Mouse (Mus musculus) bone marrow, adult 2 months (tissue): ENCODE results near the gene Exosc10. TPM values are rescaled to one million over a fixed set of nuclear protein-coding genes. Genes with fewer than 3 reads are reported as not detected.

Experiments used
- H3K27ac ChIP-seq: fragments of 200-500 bp; 2 replicates; pipeline ENCODE4 v1.5.1; 2012; ENCODE audit warnings: low read depth, mild to moderate bottlenecking, control low read depth, inconsistent platforms, low read length; ENCODE audit not compliant: control insufficient read depth, poor library complexity, insufficient read depth
- H3K4me1 ChIP-seq: fragments of 200-500 bp; 2 replicates; pipeline ENCODE4 v1.6.1; 2011; ENCODE audit warnings: low read length; ENCODE audit not compliant: control insufficient read depth, insufficient read depth
- H3K4me3 ChIP-seq: fragments of 200-500 bp; replicated peaks from 2 replicates; pipeline ENCODE3; 2011; ENCODE audit warnings: mild to moderate bottlenecking, low read depth, low read length, control low read depth; ENCODE audit not compliant: control insufficient read depth
- CTCF ChIP-seq: fragments of 200-500 bp; IDR thresholded peaks from 2 replicates; pipeline ENCODE4 v1.5.1; 2011; ENCODE audit warnings: low read length, control low read depth; ENCODE audit not compliant: control insufficient read depth, insufficient read depth
- POLR2A ChIP-seq: fragments of 200-500 bp; IDR thresholded peaks from 2 replicates; pipeline ENCODE4 v1.6.1; 2011; ENCODE audit warnings: low read depth, mild to moderate bottlenecking, control low read depth, low read length, borderline replicate concordance; ENCODE audit not compliant: control insufficient read depth
- WGBS: fragments of 180-500 bp; shearing (Covaris S2); methylation state at CpG from one replicate; pipeline ENCODE4 v1.1.7; 2018; 5-methylcytosine and 5-hydroxymethylcytosine counted together
- polyA plus RNA-seq: library from polyadenylated mRNA; stranded (reverse); fragments of >200 nt; gene quantifications from 2 replicates; pipeline ENCODE4 v1.2.4, GENCODE M21; 2011; ENCODE audit warnings: low replicate concordance; ENCODE audit not compliant: missing spikeins, insufficient read depth, insufficient read length

Gene Exosc10
- polyA plus RNA-seq, 1 experiment, result 32.1 TPM

DNA sequence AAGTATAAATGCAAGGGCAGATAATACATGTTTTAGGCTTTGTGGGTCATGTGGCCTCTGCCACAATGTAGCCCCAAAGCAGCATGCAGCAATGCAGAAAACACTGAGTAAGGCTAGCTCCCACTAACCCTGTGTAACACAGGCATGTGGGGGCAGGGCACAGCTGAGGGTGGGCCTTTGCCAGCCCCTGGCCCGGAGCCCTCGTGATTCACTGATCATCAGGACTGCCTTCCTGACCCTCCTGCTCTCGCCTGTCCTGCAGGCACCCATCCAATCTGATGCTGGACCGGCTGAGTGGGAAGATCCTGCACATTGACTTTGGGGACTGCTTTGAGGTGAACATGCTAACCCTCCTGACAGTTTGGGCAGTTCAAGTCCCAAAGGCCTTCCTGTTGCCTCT is 9.1 kb upstream of the Exosc10 start:
- no peaks in the 10 kb centered on the region for H3K4me1 ChIP-seq
- no peak overlapping the region for H3K4me3 ChIP-seq
- WGBS, result 72% methylated on average over 4 of the region's 4 CpGs
- TF ChIP-seq POLR2A (no peak), CTCF (no peak)
- no peak overlapping the region for H3K27ac ChIP-seq

DNA sequence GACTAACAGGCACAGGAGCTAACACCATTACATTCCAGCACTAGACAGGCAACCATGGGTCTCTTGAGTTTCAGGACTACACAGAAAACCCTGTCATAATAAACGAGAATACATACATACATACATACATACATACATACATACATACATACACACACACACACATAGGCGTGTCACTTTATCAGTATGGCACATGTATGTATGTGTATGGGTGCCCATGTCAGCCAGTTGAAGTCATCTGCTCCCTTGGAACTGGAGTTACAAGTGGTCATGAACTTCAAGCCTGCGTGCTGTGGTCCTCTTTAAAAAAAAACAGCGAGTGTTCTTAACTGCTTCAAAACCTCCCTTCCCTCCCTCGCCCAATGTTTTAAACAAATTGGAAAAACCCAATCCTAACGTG is 463 bp upstream of the Exosc10 start:
- no peak overlapping the region for H3K27ac ChIP-seq
- 25% methylated on average over 6 of the region's 6 CpGs for WGBS
- no peak for TF ChIP-seq POLR2A
- no peak for TF ChIP-seq CTCF
- peak overlapping the region; percentile 81 for H3K4me3 ChIP-seq
- H3K4me1 ChIP-seq, result no peaks in the 10 kb centered on the region

GRCm38 (mm10) chr4:148562676-148563075 is 4.4 kb downstream of the Exosc10 start:
- no peaks in the 10 kb centered on the region for H3K4me1 ChIP-seq
- no peak overlapping the region for H3K27ac ChIP-seq
- H3K4me3 ChIP-seq, result no peak overlapping the region
- WGBS, result 92% methylated on average over 17 of the region's 17 CpGs
- no peak for TF ChIP-seq CTCF
- TF ChIP-seq POLR2A, result no peak

DNA sequence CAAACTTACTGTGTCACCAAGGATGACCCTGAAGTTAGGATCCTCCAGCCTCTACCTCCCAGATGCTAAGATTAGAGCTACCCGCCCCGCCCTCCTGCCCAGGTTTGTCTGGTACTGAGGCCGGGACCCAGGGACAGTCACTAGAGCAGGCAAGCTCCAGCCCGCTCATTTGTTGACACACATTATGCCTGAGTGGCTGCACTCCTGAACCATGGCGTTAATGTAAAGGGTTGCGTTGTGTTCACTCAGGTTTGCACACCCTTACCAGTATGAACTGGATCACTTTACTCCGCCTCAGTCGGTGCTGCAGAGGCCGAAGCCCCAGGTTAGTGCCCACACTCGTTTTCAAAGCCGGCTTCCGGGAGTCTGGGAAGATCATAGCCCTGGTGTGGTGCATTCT is 5.4 kb downstream of the Exosc10 start:
- 91% methylated on average over 12 of the region's 12 CpGs for WGBS
- no peaks in the 10 kb centered on the region for H3K4me1 ChIP-seq

DNA sequence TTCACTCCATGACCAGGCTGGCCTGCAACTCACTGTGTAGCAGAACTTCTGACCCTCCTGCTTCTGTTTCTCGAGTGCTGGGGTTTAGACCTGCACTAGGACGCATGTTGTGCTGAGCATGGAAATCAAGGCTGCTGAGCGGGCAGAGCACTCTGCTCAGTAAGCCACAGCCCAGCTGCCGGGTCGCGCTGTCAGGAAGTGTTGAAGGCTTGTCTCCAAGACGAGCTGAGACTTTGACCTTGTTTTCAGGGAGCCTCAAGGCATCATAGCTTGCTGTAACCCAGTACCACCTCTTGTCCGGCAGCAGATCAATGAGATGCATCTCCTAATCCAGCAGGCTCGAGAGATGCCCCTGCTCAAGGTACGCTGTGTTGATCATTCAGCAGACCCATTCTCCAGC is 11.9 kb downstream of the Exosc10 start:
- H3K4me1 ChIP-seq, result no peaks in the 10 kb centered on the region
- no peak for TF ChIP-seq CTCF
- TF ChIP-seq POLR2A, result no peak

More for the DNA sequence above, 5.4 kb downstream of the Exosc10 start:
- TF ChIP-seq POLR2A, result no peak
- TF ChIP-seq CTCF, result no peak
- Histone ChIP-seq H3K27ac (no peak overlapping the region), H3K4me3 (no peak overlapping the region)

GRCm38 (mm10) chr4:148570693-148571295 is 12.6 kb downstream of the Exosc10 start:
- 92% methylated on average over 9 of the region's 9 CpGs for WGBS
- Histone ChIP-seq H3K4me1 (no peaks in the 10 kb centered on the region), H3K27ac (no peak overlapping the region), H3K4me3 (no peak overlapping the region)
- TF ChIP-seq POLR2A (no peak), CTCF (no peak)

More for the DNA sequence above, 11.9 kb downstream of the Exosc10 start:
- Histone ChIP-seq H3K27ac (no peak overlapping the region), H3K4me3 (no peak overlapping the region)
- 87% methylated on average over 10 of the region's 10 CpGs for WGBS

GRCm38 (mm10) chr4:148573222-148573621 is 15.0 kb downstream of the Exosc10 start:
- Histone ChIP-seq H3K27ac (no peak overlapping the region), H3K4me3 (no peak overlapping the region), H3K4me1 (no peaks in the 10 kb centered on the region)
- TF ChIP-seq CTCF (no peak), POLR2A (no peak)
- WGBS, result 78% methylated on average over 7 of the region's 7 CpGs

DNA sequence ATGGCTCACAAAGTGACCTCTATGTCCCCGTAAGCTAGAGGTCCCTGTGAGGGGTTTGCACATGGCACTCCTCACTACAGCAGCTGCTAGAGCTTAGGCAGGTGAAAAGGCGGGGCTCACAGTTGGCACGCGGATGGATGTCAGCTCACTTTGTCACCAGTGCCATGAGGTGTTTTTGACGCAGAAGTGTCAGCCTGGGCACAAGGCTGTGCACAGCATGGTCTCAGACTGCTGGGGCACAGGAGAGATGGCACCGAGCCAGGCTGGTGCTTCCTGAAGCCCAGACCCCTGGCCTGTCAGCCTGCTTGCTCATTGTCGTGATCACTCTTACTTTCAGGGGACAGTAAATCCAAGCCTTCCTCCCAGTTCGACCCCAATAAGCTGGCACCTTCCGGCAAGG is 22.5 kb downstream of the Exosc10 start:
- TF ChIP-seq POLR2A (no peak), CTCF (no peak)
- H3K4me1 ChIP-seq, result peaks cover 6% of the 10 kb centered on the region
- no peak overlapping the region for H3K27ac ChIP-seq
- no peak overlapping the region for H3K4me3 ChIP-seq
- WGBS, result 83% methylated on average over 9 of the region's 9 CpGs

DNA sequence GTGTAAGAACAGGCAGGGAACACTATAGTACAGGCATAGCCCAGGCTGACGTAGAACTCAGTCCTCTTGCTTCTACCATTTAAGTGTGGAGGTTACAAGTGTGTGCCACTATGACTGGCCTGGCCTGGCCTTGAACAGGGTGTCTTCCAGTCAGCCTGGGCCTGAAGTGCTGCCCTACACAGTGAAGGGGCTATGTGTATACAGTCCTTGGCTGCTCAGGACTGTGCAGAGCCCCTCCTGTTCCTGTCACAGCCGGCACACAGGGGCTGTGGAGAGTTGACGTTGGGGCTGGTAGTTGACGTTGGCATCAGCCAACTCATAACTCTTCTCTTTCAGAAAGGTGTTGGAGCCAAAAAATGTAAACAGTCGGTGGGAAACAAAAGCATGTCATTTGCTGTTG is 23.2 kb downstream of the Exosc10 start:
- WGBS, result 91% methylated on average over 5 of the region's 5 CpGs
- Histone ChIP-seq H3K27ac (no peak overlapping the region), H3K4me3 (no peak overlapping the region), H3K4me1 (peaks cover 6% of the 10 kb centered on the region)
- TF ChIP-seq POLR2A (no peak), CTCF (no peak)
